Mouse (Mus musculus) frontal cortex, postnatal 25 days (tissue): Measurements from ENCODE around the gene Rp2.
"Not testable (repeated sequence)": the region's sequence is repeated elsewhere in the genome, so short reads cannot be mapped to it uniquely, and the experiment has no call there.

Source experiments
- DNase-seq, 2 experiments: peaks; one replicate each; pipeline ENCODE4 v3.0.0; 2022; ENCODE audit warnings: low spot score in 2 of 2

Gene Rp2

GRCm38 (mm10) chrX:20364391-20365365 lies at the start of gene Rp2:
Gene Rp2 (plus strand): TSS chrX:20364481.
- DNase-seq, result peak; percentile 37 to 52

GRCm38 (mm10) chrX:20332756-20333155 lies 31.5 kb upstream of the Rp2 start:
- no peak for DNase-seq

DNA sequence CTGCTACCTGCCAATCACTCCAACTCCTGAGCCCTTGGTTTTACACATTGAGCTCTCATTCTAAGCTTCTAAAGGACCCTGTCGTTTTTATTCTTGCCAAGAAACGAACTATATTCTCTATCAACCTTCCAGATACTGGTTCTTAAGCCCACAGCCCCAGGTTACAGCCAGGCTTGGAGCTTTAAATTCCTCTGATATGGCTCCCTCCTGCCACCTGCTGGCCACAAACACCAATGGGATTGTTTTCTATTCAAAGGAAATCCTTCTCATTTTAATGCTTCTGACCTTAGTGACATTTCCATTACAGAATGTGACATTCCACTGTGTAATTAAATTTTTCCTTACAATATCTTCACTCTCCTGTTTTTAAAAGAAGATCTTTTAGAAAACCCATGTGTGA lies 28.6 kb upstream of the Rp2 start:
- peak; percentile 25 to 41 for DNase-seq

GRCm38 (mm10) chrX:20344980-20345379 lies 19.3 kb upstream of the Rp2 start:
- DNase-seq, result no peak

GRCm38 (mm10) chrX:20346355-20346754 lies 17.9 kb upstream of the Rp2 start:
- DNase-seq, result no peak

DNA sequence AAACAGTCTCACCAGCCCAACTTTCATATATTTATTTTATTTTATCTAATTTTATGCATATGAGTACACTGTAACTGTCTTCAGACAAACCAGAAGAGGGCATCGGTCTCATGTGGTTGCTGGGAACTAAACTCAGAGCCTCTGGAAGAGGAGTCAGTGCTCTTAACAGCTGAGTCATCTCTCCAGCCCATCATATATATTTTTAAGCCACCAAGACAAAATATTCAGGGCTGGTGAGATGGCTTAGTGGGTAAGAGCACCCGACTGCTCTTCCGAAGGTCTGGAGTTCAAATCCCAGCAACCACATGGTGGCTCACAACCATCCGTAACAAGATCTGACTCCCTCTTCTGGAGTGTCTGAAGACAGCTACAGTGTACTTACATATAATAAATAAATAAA lies 14.0 kb upstream of the Rp2 start:
- DNase-seq, result not testable (repeated sequence)

DNA sequence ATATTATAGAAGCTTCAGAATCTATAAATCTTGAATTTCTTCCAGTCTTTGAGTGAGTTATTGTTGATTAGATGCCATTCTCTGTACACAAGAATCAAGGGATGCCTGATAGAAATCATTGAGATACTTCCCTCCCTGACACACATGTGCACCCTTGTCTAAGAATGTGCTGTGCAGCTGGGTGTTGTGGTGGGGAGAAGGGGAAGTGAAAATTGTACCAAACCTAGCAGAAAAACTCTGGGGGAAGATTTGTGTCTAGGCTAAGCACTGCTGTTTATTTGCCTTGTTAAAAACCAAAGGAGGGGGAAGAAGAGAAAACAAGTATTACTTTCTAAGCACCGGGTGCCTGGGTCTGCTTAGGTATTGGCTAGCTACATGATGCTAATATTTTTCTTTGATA lies 9.0 kb upstream of the Rp2 start:
- DNase-seq, result no peak

GRCm38 (mm10) chrX:20356309-20356708 lies 8.0 kb upstream of the Rp2 start:
- no peak for DNase-seq

DNA sequence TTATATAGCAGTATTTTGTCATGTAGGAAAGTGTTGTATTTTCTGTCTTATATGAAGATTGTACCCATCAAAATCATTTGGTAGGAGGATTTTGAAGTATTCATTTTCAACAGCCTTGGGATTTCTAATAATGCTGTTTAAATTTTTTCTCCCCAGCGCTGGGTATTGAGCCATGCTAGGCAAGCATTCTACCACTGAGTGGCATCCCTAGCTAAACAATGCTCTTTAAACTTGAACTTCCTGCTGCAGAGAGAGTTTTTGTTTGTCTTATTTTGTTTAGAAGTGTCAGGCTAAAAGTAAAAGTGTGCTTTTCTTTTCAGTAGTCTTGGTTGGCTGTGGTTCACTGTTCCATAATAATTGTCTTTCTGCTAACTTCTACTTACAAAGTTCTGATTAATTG lies 1.8 kb downstream of the Rp2 start:
- DNase-seq, result no peak

GRCm38 (mm10) chrX:20379347-20380014 lies 15.2 kb downstream of the Rp2 start:
- no peak for DNase-seq

GRCm38 (mm10) chrX:20382260-20382659 lies 18.0 kb downstream of the Rp2 start:
- DNase-seq, result no peak

DNA sequence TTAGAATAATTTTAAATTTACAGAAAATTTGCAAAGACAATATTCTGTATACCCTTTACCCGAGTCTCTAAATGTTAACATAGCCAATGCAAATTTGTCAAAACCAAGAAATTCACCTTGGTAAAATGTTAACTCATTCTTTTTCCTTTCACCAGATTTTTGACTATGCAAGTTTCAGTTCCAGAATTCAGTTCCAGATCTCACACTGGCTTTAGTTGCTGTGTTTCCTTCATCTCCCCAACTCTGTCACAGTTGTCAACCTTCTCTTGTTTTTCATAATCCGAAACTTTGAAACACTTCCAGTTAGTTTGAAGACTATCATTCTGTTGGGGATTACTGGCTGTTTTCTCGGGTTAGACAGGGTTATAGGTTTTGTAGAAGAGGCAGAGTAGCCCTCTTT lies 22.7 kb downstream of the Rp2 start:
- no peak for DNase-seq

DNA sequence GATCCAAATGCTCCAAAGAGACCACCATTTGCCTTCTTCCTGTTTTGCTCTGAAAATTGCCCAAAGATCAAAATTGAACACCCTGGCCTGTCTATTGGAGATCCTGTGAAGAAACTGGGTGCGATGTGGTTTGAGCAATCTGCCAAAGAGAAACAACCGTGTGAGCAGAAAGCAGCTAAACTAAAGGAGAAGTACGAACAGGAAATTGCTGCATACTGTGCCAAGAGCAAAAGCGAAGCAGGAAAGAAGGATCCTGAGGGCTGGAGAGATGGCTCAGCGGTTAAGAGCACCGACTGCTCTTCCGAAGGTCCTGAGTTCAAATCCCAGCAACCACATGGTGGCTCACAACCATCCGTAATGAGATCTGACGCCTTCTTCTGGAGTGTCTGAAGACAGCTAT lies 27.7 kb downstream of the Rp2 start:
- DNase-seq, result not testable (repeated sequence)

GRCm38 (mm10) chrX:20392942-20393341 lies 28.7 kb downstream of the Rp2 start:
- DNase-seq, result no peak

GRCm38 (mm10) chrX:20404068-20404467 lies 39.8 kb downstream of the Rp2 start:
- DNase-seq, result no peak

- DNase-seq, result no peak
Measured at GRCm38 (mm10) chrX:20406909-20407308, 42.6 kb downstream of the Rp2 start.

GRCm38 (mm10) chrX:20407676-20408075 lies 43.4 kb downstream of the Rp2 start:
- no peak for DNase-seq

GRCm38 (mm10) chrX:20411382-20411781 lies 47.1 kb downstream of the Rp2 start:
- no peak for DNase-seq

DNA sequence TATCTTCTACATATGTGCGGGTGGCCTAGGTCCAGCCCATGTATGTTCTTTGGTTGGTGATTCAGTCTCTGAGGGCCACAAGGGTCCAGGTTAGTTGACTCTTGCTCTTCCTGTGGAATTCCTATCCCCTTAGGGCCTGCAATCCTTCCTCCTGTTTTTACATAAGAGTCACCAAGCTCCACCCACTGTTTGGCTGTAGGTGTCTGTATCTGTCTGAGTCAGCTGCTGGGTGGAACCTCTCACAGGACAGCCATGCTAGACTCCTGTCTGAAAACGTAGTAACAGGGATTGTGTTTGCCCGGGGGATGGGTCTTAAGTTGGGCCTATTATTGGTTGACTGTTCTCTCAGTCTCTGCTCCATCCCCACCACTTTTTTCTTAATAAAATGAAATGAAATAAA lies 47.9 kb downstream of the Rp2 start:
- DNase-seq, result no peak

- DNase-seq, result peak in 1 of 2 experiments; percentile 8
Measured at GRCm38 (mm10) chrX:20414885-20415622, 50.8 kb downstream of the Rp2 start.

- no peak for DNase-seq
Measured at GRCm38 (mm10) chrX:20418461-20418860, 54.2 kb downstream of the Rp2 start.

GRCm38 (mm10) chrX:20419536-20419935 lies 55.3 kb downstream of the Rp2 start:
- no peak for DNase-seq
